Mouse (Mus musculus) CH12.LX (cell line): ENCODE data around the gene Ostm1. TPM values are rescaled to one million over a fixed set of nuclear protein-coding genes. Genes with fewer than 3 reads are reported as not detected.

Experiments used
- DNase-seq: peaks from one replicate; pipeline ENCODE4 v3.0.0-alpha.2; 2013; ENCODE audit errors: extremely low read depth
- H3K27ac ChIP-seq: 2 replicates; pipeline ENCODE4 v1.5.1; 2012; ENCODE audit warnings: low read depth, mild to moderate bottlenecking, control low read depth, moderate library complexity; ENCODE audit not compliant: insufficient read depth
- H3K27me3 ChIP-seq: replicated peaks from 2 replicates; pipeline ENCODE3; 2012; ENCODE audit warnings: inconsistent platforms
- H3K36me3 ChIP-seq, 2 experiments: replicated peaks in 1 of 2; 2 replicates each; pipeline versions ENCODE3 to v1.6.1; 2012; ENCODE audit warnings: inconsistent platforms in 1 of 2, low read length in 1 of 2, mild to moderate bottlenecking in 1 of 2, mixed read lengths in 1 of 2, moderate library complexity in 1 of 2; ENCODE audit not compliant: control insufficient read depth in 1 of 2, insufficient read depth in 1 of 2
- H3K4me1 ChIP-seq, 2 experiments: 2 replicates each; pipeline ENCODE4 v1.6.1; 2012; ENCODE audit warnings: inconsistent platforms in 1 of 2, moderate library complexity in 1 of 2; ENCODE audit not compliant: insufficient read depth in 2 of 2, control insufficient read depth in 1 of 2
- H3K4me2 ChIP-seq: 2 replicates; pipeline ENCODE4 v1.6.1; 2012; ENCODE audit warnings: low read depth, mild to moderate bottlenecking, control low read depth; ENCODE audit not compliant: poor library complexity, insufficient read depth, severe bottlenecking
- H3K4me3 ChIP-seq, 3 experiments: fragments of 150-350 bp in 1 of 3; sonication (generic) in 1 of 3; replicated peaks in 1 of 3; 2 replicates each; pipeline versions ENCODE3 to v1.5.1; 2011 to 2012; ENCODE audit warnings: low read depth in 2 of 3, low read length in 2 of 3, mild to moderate bottlenecking in 2 of 3, moderate library complexity in 2 of 3, control low read depth in 1 of 3, improper control_type of control experiment in 1 of 3, inconsistent platforms in 1 of 3, mixed read lengths in 1 of 3; ENCODE audit not compliant: poor library complexity in 1 of 3
- H3K79me2 ChIP-seq: replicated peaks from 2 replicates; pipeline ENCODE4 v1.6.1; 2012; ENCODE audit warnings: mild to moderate bottlenecking, moderate library complexity; ENCODE audit not compliant: control insufficient read depth, poor library complexity, insufficient read depth, severe bottlenecking; ENCODE audit errors: extremely low read depth
- H3K9ac ChIP-seq: 2 replicates; pipeline ENCODE4 v1.6.1; 2012; ENCODE audit warnings: low read depth, mild to moderate bottlenecking, control low read depth, moderate library complexity; ENCODE audit not compliant: insufficient read depth
- H3K9me3 ChIP-seq: replicated peaks from 2 replicates; pipeline ENCODE3; 2012; ENCODE audit warnings: low read length, inconsistent platforms, mixed read lengths
- BHLHE40 ChIP-seq: IDR thresholded peaks from 2 replicates; pipeline ENCODE4 v1.6.1; 2011; ENCODE audit warnings: mild to moderate bottlenecking, low read depth, low read length, improper control_type of control experiment
- CHD2 ChIP-seq: IDR thresholded peaks from 2 replicates; pipeline ENCODE4 v1.6.1; 2011; ENCODE audit warnings: low read length, improper control_type of control experiment
- E2F4 ChIP-seq: IDR thresholded peaks from 2 replicates; pipeline ENCODE4 v1.6.1; 2011; ENCODE audit warnings: low read depth, low read length, improper control_type of control experiment; ENCODE audit not compliant: insufficient replicate concordance
- ELF1 ChIP-seq: IDR thresholded peaks from 2 replicates; pipeline ENCODE4 v1.6.1; 2014; ENCODE audit warnings: low read depth, mild to moderate bottlenecking, inconsistent platforms, low read length, improper control_type of control experiment
- GABPA ChIP-seq: IDR thresholded peaks from 2 replicates; pipeline ENCODE4 v1.6.1; 2012; ENCODE audit warnings: low read depth, low read length, improper control_type of control experiment, inconsistent platforms; ENCODE audit not compliant: insufficient replicate concordance
- IRF4 ChIP-seq: IDR thresholded peaks from 2 replicates; pipeline ENCODE4 v1.6.1; 2014; ENCODE audit warnings: low read depth, mild to moderate bottlenecking, inconsistent platforms, low read length, improper control_type of control experiment
- JUND ChIP-seq: conservative IDR thresholded peaks from 2 replicates; pipeline ENCODE4 v1.6.1; 2011; ENCODE audit warnings: low read depth, low read length, improper control_type of control experiment
- MEF2A ChIP-seq: IDR thresholded peaks from 2 replicates; pipeline ENCODE4 v1.6.1; 2014; ENCODE audit warnings: low read depth, mild to moderate bottlenecking, inconsistent platforms, low read length, improper control_type of control experiment, borderline replicate concordance
- PAX5 ChIP-seq: IDR thresholded peaks from 2 replicates; pipeline ENCODE4 v1.6.1; 2012; ENCODE audit warnings: low read length, inconsistent platforms, mixed read lengths
- POLR2AphosphoS2 ChIP-seq: IDR thresholded peaks from 2 replicates; pipeline ENCODE4 v1.6.1; 2011; ENCODE audit warnings: low read depth, low read length, improper control_type of control experiment
- RCOR1 ChIP-seq: conservative IDR thresholded peaks from 2 replicates; pipeline ENCODE4 v1.6.1; 2012; ENCODE audit warnings: low read depth, mild to moderate bottlenecking, inconsistent platforms, low read length, improper control_type of control experiment
- TBP ChIP-seq: conservative IDR thresholded peaks from 2 replicates; pipeline ENCODE4 v1.6.1; 2011; ENCODE audit warnings: low read depth, low read length, improper control_type of control experiment
- ZNF384 ChIP-seq: IDR thresholded peaks from 2 replicates; pipeline ENCODE4 v1.6.1; 2012; ENCODE audit warnings: low read depth, low read length, improper control_type of control experiment, inconsistent platforms
- dilution Hi-C: fragments of 300-500 bp; cut with MboI; formaldehyde crosslinking; loops from 2 replicates; pipeline ENCODE4 v1.14.3; 2020; ENCODE audit warnings: low sequenced_read_pairs; ENCODE audit not compliant: extremely low pct_unique_long_range_greater_than_20kb, extremely low pct_ligation_motif_present
- in situ Hi-C: fragments of 300-500 bp; cut with MboI; formaldehyde crosslinking; loops from 3 replicates; pipeline ENCODE4 v1.14.3; 2019; ENCODE audit warnings: low sequenced_read_pairs, low pct_ligation_motif_present, low pct_unique_long_range_greater_than_20kb, mixed read lengths
- polyA plus RNA-seq: library from polyadenylated mRNA; unstranded; fragments of >175 nt; gene quantifications from 2 replicates; pipeline ENCODE4 v1.2.1, GENCODE M21; 2012; ENCODE audit warnings: low read depth; ENCODE audit not compliant: insufficient read length
- total RNA-seq, 2 experiments: library from RNA; depleted of rRNA; stranded (reverse); fragments of 300-350 nt in 1 of 2; fragments of >200 nt in 1 of 2; gene quantifications; 2 replicates each; pipeline ENCODE4 v1.2.3; 2012 to 2014

Gene Ostm1
- total and polyA plus RNA-seq, 3 experiments, result 19.4 to 30.2 (median 19.4) TPM

- TF ChIP-seq PAX5 (no peak), TBP (no peak), IRF4 (no peak), ZNF384 (no peak), MEF2A (no peak), GABPA (no peak), E2F4 (no peak)
- Histone ChIP-seq H3K27me3 (no peaks in the 10 kb centered on the region), H3K9ac (no peak overlapping the region), H3K36me3 (no peaks in the 10 kb centered on the region), H3K4me3 (no peak overlapping the region), H3K9me3 (no peaks in the 10 kb centered on the region), H3K4me2 (no peak overlapping the region), H3K27ac (no peak overlapping the region), H3K79me2 (no peaks in the 10 kb centered on the region), H3K4me1 (no peaks in the 10 kb centered on the region; a peak in 1 of 4 replicates)
- no peak for DNase-seq
- in situ Hi-C loops (loop anchor here (25.0 kb wide), 1 partner anchor 214 kb away; no protein-coding TSS in a partner anchor), dilution Hi-C loops (no loop called here)
Observed at GRCm38 (mm10) chr10:42723275-42724232, 139.9 kb downstream of the Ostm1 start.

DNA sequence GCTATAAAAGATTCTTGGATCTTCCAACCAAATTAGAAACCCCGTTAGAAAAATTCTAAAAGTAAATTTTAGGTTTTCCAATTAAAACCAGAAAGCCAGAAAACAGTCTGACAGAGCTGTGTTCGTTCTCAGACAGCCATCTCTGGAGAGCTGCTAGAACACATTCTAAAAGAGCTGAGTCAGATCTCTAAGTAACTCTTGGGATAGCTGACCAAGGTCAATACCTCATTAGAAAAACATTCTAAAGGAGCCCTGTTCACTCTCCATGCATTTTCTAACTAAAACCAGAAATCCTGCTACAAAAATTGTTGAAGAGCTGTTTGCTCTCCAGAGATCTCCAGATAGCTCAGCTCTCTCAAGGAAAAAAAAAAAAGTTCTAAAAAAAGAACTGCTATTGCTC is 146.0 kb downstream of the Ostm1 start:
- Histone ChIP-seq H3K27ac (no peak overlapping the region), H3K79me2 (no peaks in the 10 kb centered on the region), H3K36me3 (no peaks in the 10 kb centered on the region), H3K4me2 (no peak overlapping the region), H3K27me3 (no peaks in the 10 kb centered on the region), H3K4me3 (no peak overlapping the region), H3K4me1 (no peaks in the 10 kb centered on the region), H3K9ac (no peak overlapping the region), H3K9me3 (no peaks in the 10 kb centered on the region)
- no peak for DNase-seq
- in situ Hi-C loops, result loop anchor here (10.0 kb wide), 1 partner anchor 425 kb away; no protein-coding TSS in a partner anchor
- no peak for TF ChIP-seq RCOR1
- no peak for TF ChIP-seq ELF1
- no peak for TF ChIP-seq MEF2A
- TF ChIP-seq BHLHE40, result no peak
- no peak for TF ChIP-seq JUND
- no peak for TF ChIP-seq POLR2AphosphoS2
- no peak for TF ChIP-seq CHD2
- dilution Hi-C loops, result no loop called here
